Mouse (Mus musculus) brain, embryonic 14.5 days (tissue): ENCODE data around the gene Prkar1b.

Experiments
- CTCF ChIP-seq: fragments of 200-500 bp; IDR thresholded peaks from 2 replicates; pipeline ENCODE4 v1.5.1; 2012; ENCODE audit warnings: inconsistent platforms, mild to moderate bottlenecking, moderate library complexity, borderline replicate concordance; ENCODE audit not compliant: insufficient read depth, insufficient read length; ENCODE audit errors: extremely low read depth
- POLR2A ChIP-seq: fragments of 200-500 bp; IDR thresholded peaks from 2 replicates; pipeline ENCODE4 v1.6.1; 2012; ENCODE audit warnings: mild to moderate bottlenecking, inconsistent platforms, borderline replicate concordance; ENCODE audit not compliant: poor library complexity, insufficient read depth, insufficient read length, severe bottlenecking; ENCODE audit errors: extremely low read depth

- TF ChIP-seq CTCF (no peak), POLR2A (peak; percentile 30; the same call in 1 of the 2 replicates)
Measured at GRCm38 (mm10) chr5:138994786-138995720, 154.7 kb downstream of the Prkar1b start.
